Mouse (Mus musculus): ENCODE measurements around the gene Fndc7. TPM values are rescaled to one million over a fixed set of nuclear protein-coding genes. Genes with fewer than 3 reads are reported as not detected.
A peak's percentile ranks its signal among the peaks of the same experiment; 100 is the strongest.

The Fndc7 gene
- under 1 TPM; 0.07 to 0.42 TPM for total RNA-seq (2021)
- long read RNA-seq, experiment 1: 0 reads
- long read RNA-seq, experiment 2: 0 reads

DNA sequence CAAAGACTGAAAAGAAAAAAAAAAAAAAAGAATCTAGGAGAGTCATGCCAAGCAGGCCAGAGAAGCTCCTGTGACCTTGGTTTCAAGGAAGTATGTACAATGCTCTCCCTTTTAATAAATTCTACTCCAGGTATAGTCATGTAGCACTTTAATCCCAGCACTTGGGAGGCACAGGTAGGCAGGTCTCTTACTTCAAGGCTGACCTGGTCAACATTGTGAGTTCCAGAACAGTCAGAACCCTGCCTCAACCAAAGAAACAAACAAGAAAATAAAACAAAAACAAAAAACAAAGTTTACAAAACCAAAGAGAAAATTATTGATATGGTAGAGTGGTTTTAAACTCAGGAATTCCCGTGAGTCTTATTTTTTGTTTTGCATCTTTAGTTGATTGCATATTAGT lies at the start of gene Fndc7:
Fndc7 (minus strand) TSS at position 101 of the 400 bp plus-strand sequence.
- DNase-seq (ENCODE audit: low spot score in 2 of 2): no peak

DNA sequence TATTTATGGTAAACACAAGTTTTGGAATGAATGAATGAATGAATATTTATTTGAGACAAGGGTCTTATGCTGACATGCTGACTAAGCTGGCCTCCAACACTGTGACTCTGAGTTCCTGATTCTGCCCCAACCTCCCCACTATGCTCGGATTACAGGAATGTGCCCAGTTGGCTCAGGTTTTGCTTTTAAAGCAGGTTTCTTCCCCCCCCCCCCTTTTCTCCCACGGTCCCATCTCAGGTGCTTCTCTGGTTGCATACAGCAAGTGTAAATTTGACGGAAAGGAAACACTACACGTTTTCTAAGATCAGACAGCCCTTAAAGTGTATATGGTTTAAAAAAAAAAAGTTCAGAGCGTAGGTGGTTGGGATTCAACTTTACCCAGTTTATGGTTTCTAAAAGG lies 49.8 kb upstream of the Fndc7 start, which contains the start of gene Henmt1:
Henmt1 (plus strand) TSS at position 301 of the 400 bp plus-strand sequence.
- DNase-seq (ENCODE audit: low spot score in 2 of 2): no peak

- DNase-seq (ENCODE audit: low spot score in 2 of 2): no peak
Measured at GRCm38 (mm10) chr3:108938691-108939090, 48.9 kb upstream of the Fndc7 start.

GRCm38 (mm10) chr3:108933557-108933956 lies 43.7 kb upstream of the Fndc7 start:
- no peak for DNase-seq (ENCODE audit: low spot score in 2 of 2)

DNA sequence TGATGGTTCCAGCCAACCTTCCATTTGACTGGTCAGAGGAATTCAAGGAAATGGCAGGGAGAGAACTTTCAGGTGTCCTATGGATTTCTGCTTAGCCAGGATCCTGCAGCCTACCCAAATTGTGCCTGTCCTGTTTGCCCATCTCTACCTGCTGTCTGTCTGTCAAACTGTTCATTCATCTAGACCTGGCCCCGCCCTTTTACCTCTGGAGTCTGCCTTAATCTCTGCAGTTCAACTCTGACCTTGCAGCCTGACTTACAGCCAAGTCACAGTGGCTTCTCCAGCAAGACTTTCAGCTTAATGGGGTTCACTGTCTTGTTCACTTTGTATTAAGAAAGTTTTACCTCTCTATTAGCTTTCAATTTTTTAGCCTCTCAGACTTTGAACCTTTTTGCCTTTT lies 36.5 kb upstream of the Fndc7 start:
- no peak for DNase-seq (ENCODE audit: low spot score in 2 of 2)

- no peak for DNase-seq (ENCODE audit: low spot score in 2 of 2)
Measured at GRCm38 (mm10) chr3:108925677-108926076, 35.9 kb upstream of the Fndc7 start.

DNA sequence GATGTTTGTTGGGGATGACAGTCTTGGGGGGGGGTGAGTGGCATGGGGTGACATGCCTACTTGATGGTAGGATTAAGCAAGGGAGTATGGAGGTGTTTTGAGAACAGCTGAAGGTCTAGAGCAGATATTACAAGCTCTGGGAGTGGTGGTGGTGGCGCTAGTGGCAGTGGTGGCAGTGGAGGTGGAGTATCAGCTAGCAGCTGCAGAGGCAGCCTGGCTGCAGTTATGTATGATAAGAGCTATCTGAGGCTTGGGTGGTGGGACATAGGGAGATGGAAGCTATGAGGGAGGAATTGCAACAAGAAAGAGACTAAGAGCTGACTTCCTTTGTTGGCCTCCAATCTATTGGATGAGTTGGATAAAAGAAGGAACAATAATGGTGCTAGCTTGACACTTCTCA lies 32.0 kb upstream of the Fndc7 start:
- no peak for DNase-seq (ENCODE audit: low spot score in 2 of 2)

DNA sequence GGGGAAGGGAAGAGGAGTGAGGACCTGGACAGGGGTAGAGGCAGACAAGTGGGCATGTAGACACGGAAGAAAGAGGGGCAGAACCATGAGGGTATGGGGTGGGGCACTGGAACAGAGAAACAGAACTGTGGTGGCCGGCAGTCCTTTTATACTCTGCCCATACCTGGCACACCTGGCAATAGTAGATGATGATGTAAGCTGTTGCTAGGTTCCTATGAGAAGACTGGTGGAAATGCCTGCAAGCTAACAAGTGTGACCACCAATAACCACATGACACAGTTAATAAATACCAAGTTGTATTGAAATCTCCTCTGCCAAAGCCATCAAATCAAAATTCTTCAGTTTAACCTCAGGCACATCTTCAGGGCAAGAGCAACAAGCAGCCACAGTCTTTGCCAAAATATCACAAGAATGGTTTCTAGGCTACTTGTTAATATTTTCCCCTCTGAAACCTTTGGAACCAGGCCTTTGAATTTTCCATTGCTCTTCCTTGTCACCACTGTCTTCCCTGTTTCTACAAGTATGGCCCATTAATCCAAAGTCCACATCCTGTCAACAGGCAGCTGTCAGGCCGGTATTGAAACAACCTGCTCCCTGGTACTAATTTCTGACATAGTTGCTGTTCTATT lies 30.7 kb upstream of the Fndc7 start:
- no peak for DNase-seq (ENCODE audit: low spot score in 2 of 2)

DNA sequence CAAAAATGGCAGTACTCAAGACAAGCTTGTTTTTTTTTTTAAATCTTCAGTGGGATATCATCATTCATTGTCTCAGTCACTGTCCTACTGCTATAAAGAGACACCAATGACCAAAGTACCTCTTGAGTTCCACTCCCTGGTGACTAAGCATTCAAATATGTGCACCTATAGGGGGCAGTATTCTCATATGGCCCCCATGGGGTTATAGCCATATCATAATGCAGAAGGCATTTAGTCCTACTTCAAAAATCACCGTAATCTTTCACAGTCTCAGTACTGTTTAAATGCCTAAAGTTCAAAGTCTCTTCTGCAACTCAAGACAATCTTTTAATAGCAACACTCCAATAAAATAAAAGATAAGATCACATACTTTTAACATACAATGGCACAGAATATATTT lies 29.0 kb upstream of the Fndc7 start:
- DNase-seq (ENCODE audit: low spot score in 2 of 2): no peak

DNA sequence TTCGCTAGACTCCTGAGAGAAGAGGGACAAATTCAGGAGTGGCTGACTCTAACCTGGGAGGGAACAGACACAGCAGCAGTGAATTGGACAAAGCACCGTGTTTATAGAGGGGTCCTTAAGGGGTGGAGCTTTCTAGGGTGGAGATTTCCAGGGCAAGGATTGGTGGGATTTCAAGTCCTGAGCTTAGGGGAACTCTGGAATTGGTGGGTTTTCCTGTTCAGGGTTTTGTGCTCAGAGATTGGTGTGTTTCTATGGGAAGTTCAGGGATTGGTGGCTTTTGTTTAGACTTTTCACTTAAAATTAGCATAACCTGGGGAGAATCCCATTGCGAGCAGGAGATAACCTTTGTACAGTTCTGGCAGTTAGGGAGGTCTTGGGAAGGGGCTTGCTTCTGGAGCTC lies 28.2 kb upstream of the Fndc7 start:
- no peak for DNase-seq (ENCODE audit: low spot score in 2 of 2)

DNA sequence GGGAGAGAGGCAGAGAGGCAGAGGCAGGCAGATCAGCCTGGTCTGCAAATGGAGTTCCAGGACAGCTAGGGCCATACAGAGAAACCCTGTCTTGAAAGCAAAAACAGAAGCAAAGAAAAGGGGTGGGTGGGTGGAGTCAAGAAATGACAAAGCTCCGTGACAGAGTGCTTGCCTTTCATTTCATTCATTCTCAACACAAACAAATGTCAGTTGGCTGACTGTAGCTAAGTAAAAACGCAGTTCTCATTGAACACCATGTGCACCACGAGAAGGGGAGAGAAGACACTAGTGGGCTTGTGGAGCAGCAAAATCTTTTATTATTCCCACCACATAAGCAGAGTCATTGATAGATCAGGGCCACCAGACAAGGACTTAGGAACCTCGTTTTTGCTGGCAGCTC lies 27.0 kb upstream of the Fndc7 start:
- no peak for DNase-seq (ENCODE audit: low spot score in 2 of 2)

GRCm38 (mm10) chr3:108915999-108916398 lies 26.2 kb upstream of the Fndc7 start:
- no peak for DNase-seq (ENCODE audit: low spot score in 2 of 2)

GRCm38 (mm10) chr3:108911548-108912413 lies 22.0 kb upstream of the Fndc7 start, which contains the start of gene Prpf38b:
Gene Prpf38b (minus strand): TSS chr3:108911727.
- DNase-seq (ENCODE audit: low spot score in 2 of 2): peak; percentile 95 to 97

DNA sequence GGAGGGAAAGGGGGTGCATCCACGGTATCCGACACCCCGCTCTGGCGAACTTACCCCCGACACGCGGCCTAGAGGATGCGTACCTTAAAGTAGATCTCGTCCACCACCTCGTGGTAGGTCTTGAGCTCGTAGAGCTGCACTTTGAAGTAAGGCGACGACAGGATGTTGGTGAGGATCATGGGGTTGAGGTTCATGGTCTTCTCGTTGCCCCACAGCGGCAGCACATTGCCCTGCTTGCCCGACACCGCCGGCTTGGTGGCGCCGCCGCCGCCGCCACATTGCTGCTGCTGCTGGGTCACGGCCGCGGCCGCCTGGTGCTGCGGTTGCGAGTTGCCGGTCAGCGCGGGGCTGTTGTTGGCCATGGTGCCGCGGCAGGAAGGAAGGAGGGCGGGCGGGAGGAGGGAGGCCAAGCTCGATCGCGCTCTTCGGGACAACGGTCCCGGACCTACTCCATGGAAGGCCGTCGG lies 21.3 kb upstream of the Fndc7 start:
- peak in 1 of 2 experiments; percentile 27 for DNase-seq (ENCODE audit: low spot score in 2 of 2)

DNA sequence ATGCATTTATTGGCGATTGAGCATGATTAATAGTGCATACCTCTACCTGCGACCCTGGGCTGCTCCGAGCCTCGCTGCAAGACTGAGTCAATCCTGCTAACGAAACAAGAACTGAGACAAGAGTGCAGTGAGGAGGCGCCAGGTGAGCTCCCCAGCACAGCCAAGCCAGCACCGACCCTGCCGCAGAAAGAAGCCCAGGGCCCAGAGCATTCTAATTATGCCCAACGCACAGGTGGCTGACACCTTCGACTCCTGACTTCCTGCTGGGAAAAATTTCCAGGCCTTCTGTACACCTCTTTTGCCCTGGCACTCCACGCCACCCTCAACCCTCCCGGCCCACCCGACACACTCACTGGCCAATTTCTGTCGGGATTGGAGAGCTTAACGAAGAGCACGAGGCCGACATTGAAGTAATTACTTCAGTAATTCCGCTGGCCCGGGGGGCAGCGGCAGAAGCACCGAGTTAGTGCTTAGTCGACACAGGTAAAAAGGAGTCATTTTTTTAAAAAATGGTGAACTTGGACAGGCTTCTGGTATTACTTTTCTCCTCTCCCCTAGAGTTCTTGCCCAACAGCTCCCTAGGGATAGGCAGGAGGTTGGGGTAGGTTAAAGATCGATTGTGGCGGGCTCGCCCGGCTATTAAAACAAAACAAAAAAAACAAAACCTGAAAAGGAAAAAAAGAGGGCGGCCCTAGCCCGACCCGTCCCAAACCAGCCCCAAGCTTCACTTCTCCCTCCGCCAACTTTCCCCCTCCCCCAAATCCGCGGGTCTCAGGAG lies 20.7 kb upstream of the Fndc7 start:
- no peak for DNase-seq (ENCODE audit: low spot score in 2 of 2)

DNA sequence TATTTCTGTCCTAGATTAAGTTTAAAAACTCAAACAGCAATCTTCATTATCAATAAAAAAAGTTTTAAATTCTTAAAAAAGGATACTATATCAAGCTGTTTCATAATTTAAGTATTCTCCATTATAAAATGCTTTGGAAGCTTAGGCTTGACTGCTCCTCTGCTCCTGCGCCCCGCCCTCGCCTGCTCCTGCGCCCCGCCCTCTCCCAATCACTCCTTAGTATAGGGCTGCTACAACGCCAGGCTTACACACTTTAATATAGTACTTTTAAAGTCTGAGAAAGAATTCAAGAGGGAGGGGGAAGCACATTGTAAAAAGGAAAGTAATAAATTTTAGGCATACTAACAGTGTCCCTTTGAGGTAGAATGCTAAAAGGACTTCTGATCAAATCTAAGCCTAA lies 13.1 kb upstream of the Fndc7 start:
- DNase-seq (ENCODE audit: low spot score in 2 of 2): no peak

- no peak for DNase-seq (ENCODE audit: low spot score in 2 of 2)
Measured at GRCm38 (mm10) chr3:108902038-108902437, 12.2 kb upstream of the Fndc7 start.

DNA sequence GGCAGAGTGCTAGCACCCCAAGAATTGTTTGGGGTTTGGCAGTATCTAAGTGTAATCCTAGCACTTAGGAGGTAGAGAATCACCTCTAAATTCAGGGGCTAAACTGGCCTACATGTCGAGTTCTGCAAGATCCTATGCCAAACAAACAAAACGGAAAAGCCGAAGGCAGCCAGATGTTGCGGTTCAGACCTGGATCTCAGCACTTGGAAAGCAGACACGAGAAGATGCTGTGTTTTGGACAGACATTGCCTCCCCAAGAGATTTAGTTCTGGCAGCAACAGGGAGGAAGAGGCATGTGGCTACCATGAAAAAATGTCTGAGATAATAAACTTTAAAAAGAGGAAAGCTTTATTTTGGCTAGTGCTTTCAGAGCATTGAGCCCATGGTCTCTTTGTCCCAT lies 10.9 kb upstream of the Fndc7 start:
- no peak for DNase-seq (ENCODE audit: low spot score in 2 of 2)

GRCm38 (mm10) chr3:108900147-108900546 lies 10.3 kb upstream of the Fndc7 start:
- DNase-seq (ENCODE audit: low spot score in 2 of 2): no peak

DNA sequence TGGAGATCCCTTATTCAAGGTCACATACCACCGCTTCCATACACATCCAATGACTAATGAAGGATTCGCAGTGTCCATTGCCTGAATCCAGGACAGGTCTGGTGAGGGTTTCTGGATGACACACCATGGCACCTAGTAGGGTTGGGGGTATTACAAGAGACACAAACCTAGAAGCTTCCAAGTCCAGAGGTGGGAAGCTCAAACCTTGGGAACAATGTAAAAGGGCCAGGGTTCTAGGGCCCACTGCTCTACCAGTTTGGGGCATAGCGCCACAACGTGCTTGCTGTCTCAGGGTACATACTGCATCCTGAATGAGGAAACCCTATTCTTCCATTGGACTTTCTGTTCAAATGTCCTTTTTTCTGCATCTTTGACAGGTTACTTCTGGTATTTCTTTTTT lies 8.8 kb upstream of the Fndc7 start:
- no peak for DNase-seq (ENCODE audit: low spot score in 2 of 2)

- DNase-seq (ENCODE audit: low spot score in 2 of 2): no peak
Measured at GRCm38 (mm10) chr3:108892914-108893313, 3.1 kb upstream of the Fndc7 start.

GRCm38 (mm10) chr3:108892080-108892479 lies 2.3 kb upstream of the Fndc7 start:
- no peak for DNase-seq (ENCODE audit: low spot score in 2 of 2)

Data from left cerebral cortex, adult 18-20 months (tissue).